Mouse (Mus musculus): ENCODE results near the gene Ube2h. TPM values are rescaled to one million over a fixed set of nuclear protein-coding genes. Genes with fewer than 3 reads are reported as not detected.

Gene Ube2h
- total RNA-seq, 2 experiments from 2014 or later = 50.4 to 62.2 TPM

GRCm38 (mm10) chr6:30166349-30166748 lies 138.0 kb downstream of the Ube2h start:
- DNase-seq = no peak

- DNase-seq = no peak
These were observed 142.2 kb downstream of the Ube2h start for GRCm38 (mm10) chr6:30162091-30162490.

GRCm38 (mm10) chr6:30161618-30162017 lies 142.7 kb downstream of the Ube2h start:
- DNase-seq = no peak

Small RNAs within 50 kb of the gene (microRNA-seq; reads per million reads assigned to microRNA genes)
- gene Mir182 (ENCODE audit: borderline replicate concordance in 2 of 2) (16.2 to 20.1 reads per million in 2 experiments), gene Mir183 (ENCODE audit: borderline replicate concordance in 2 of 2) (4.2 to 13.3 reads per million in 2 experiments), gene Mir96 (ENCODE audit: borderline replicate concordance in 2 of 2) (0 to 0.79 reads per million in 2 experiments)

Other genes starting within 250 kb of the Ube2h start
- 10 to 100 TPM; 15.2 to 15.8 TPM for gene Zc3hc1, start 86.5 kb upstream of the Ube2h start, total RNA-seq (2021)
- 10 to 100 TPM; 44.3 to 46.2 TPM for gene Klhdc10, start 97.3 kb upstream of the Ube2h start, total RNA-seq (2021)
- 1 to 10 TPM; 7.4 to 9.1 TPM for gene Tmem209, start 205.2 kb upstream of the Ube2h start, total RNA-seq (2021)
- under 1 TPM in 1 of 2 experiments, not detected in 1; 0.54 TPM for gene Ssmem1, start 205.3 kb upstream of the Ube2h start, total RNA-seq (2021)
- not detected for gene Cpa2, start 237.0 kb upstream of the Ube2h start, total RNA-seq (2021)

Measured in gastrocnemius, postnatal 25 days (tissue).